Mouse (Mus musculus) embryo, embryonic 10.5 days (tissue): ENCODE results near the gene Ablim2.

Source experiments
- DNase-seq: peaks from one replicate; pipeline ENCODE4 v3.0.0-alpha.2; 2015; ENCODE audit warnings: low spot score

Gene Ablim2

DNA sequence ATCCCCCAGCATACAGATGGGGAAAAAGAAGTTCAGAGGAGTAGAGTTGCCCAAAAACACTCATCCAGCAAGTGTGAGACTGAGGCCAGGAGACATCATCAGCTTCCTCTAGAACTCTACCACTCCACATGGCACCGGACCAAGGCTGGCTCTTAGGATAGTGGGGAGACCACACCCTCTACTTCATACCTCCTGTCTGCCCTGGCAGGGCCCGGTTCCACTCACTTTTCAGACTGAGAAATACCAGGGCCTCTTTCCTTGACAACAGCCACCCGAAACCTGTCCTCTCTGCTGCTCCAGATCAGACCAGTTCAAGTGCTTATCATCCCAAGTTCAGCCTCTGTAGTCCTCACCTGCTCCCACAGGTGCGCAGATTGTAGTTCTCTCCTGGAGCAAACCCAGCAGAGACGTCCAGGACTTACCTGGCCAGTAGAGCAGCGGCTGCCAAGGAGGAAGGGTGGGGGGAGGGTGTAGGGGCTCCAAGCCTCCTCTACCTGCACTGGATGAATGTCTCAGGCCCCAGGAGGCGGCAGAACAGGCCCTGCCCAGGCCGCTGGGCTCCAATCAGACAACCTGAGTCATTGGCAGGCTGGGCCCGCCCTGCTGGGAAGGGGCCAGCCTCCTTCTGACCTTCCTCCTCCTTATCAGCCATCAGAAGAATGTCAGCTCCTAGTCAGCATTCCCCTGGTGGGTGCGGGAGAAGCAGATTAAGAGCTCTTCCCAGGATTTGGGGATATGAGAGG lies 18.0 kb upstream of the Ablim2 start, which contains the start of gene Sh3tc1:
TSS of gene Sh3tc1 (minus strand) at position 452 of the 743 bp plus-strand sequence.
- no peak for DNase-seq

DNA sequence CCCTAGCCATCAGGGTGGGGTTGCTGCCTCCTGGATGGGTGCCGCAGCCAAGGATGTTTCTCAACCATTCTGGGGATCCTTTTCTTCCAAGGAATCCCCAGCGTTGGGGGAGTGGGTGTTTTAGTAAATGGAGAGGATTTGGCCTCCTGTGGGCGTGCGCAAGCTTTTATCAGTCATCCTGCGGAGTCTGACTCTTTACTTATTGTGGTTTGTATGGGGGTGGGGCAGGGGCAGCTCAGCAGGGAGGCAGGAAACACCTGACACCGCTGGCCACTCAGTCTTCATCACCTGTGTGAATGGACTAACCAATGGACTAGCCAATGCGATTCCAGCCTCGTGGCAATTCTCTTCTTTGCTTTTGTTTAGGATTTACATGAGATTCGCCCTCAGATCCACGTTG lies 17.0 kb upstream of the Ablim2 start:
- no peak for DNase-seq

DNA sequence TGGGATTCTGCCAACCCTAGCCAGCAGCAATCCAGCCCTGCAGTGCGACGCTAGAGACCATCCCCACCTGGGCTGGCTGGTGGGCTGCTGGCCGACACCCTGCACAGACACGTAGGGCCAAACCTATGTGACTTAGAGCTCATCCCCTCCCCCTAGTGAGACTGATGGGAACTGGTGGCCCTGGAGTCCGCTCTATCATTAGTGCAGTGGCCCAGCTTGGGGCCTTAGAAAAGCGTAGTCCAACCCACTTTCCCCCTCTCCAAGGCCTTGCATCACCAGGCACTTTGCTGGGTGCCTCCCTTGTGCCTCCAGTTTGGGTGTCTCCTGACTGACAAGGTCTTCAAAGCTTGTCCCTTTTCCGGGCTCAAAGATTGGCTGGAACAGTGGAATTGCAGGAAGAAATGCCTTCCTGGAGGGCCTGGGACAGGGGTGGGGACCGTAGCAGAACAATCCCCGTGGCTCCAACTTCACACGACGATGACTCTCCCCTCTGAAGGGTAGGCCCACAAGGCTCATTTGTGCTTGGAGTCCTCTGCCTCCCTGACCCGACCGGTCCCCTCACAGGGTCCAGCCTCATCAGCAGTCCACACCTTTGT lies 16.4 kb upstream of the Ablim2 start:
- no peak for DNase-seq

DNA sequence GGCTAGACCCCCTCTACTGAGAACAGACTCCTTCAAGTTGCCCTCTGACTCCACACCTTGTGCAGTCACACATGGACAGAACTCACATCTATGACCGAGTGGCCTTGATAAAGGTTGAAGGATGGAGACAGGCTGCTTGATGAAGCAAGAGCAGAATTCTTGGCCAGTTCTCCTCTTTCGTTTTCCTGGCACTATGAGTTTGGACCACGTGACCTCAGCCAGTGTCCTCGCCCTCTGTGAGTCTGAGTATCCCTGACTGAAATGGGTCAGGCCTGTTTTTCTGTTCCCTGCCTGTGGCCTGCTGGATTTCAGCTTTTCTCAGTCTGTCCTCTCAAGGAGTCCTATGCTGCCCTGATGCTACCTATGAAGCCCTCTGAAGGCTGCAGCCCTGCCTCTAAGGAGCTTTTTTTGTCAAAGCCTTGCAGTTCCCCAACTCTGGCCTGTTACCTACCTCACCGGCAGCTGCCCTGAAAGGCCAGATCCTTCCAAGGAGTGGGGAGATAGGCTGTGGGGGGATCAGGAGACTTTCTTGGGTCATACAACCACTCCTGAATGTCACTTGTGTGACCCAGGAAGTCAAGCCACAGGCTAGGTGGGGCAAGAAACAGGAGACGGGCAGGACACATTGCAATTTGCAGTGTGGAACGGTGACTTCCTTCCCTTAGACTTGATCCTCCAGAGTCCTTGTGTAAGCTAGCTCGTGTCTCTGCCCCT lies 14.3 kb upstream of the Ablim2 start:
- DNase-seq = no peak

DNA sequence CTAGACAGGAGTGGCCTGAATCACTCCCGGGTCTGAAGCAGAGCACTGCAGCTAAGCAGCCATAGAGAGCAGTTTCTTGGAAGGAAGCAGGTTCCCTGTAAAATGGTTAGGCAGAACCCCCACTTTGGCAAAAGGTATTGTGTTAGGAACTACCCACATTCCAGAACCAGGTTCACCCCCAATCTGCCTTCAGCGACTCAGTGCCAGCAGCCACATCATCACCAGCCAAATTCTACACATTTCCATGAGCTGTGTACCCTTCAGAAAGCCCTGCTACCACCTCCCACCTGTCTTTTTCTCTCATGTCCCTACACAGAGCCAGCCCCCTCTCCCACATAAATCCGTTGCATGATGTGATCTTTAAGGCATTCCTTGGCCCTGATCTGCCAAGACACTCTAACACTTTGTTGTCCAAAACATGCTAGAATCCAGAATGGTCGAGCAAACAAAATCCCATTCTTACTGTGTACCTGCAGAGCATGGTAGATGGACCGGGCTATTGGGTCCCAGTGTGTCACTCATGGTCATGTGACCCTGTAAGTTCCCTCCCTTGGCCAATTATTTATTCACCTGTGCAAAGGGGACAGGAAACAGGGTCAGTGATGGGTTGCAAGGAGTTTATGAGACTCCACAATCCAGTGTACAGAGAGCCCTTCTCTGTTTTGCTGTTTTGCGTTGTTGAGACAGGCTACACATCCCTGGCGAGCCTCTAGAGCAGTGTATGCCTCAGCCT lies 13.5 kb upstream of the Ablim2 start:
- DNase-seq = no peak

DNA sequence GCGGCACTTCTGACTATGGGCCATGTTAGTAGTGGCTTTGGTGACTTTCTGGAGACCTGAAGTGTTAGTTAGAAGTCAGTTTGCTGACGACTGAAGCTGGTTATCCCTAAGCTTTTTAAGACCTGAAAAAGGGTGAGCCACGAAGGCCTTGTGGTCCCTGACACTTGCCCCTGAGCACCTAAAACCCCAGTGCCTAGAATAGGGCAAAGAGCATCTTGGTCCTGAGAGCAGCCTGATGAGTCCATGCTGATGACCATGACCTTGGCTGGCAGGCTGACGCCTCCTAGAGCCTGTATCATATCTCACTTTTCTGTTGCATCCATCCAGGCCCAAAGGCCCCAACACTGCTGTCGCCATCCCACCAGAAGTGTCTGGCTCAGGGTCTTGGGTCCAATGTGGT lies 12.3 kb upstream of the Ablim2 start:
- no peak for DNase-seq

DNA sequence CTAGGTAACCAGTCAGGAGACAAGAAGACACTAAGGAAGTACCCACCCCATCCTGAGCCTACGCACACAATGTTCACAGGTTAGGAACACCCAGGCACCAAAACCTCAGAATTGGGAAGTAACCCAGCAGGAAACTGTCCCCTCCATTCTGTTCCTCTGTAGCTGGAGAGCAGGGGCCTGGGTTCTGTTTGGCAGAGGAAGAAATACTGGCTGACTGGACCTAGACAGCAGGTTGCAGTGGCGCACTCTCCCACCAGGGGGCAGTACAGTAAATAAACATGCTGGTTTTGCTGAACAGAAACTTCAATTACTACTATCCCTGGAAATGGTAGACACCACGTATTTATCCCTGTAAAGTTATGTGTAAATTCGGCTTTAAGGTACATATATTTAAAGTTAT lies 10.8 kb upstream of the Ablim2 start:
- peak; percentile 78 for DNase-seq

DNA sequence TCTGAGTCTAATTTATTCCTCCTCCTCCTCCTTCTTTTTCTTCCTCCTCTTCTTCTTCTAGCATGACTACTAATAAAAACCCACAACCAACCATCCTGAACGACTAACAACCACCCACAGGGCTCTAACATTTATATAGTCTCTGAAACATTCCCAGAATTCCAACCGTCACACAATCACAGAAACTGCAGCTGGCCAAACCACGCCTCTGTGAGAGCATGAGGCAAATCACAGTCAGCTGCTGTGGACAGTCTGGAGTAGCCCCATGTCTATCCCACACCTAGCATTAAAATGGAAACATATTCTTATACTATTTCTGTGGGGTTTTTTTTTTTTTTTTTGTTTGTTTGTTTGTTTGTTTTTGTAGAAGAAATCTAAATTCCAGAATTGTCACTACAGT lies 8.3 kb upstream of the Ablim2 start:
- DNase-seq = no peak

DNA sequence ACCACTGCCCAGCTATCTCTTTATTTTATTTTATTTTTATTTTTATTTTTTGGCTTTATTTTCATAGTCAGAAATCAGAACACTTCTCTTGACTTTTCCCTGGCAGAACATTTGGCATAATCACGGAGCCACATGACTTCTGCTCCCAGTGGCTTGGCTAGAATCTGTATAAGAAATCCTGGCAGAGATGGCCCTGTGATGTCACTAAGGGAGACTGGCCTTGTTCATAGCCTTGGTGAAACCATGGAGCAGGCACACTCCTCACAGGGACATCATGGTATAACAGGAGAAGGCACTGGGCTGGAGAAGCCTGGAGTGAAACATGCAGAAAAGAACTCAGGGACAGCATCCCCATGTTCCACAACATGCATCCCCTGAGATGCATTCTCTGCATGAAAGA lies 7.7 kb upstream of the Ablim2 start:
- DNase-seq = no peak

DNA sequence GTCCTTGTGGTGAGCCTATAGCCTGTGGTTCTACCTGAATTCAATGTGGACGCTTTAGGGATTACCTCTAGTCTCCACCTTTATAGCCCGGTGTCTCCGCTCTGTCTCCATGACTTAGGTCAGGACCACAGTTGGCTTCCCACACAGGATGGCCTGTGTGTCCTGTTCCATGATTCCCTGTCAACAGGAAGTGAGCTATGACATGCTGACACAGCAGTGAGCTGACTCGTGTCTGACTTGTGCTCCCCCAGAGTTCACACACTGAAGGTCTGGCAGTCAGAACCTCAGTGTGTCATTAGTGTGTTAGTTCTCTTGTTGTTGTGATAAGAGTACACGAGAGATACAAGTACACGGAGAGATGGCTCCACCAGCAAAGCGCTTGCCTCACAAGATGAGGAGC lies 6.7 kb upstream of the Ablim2 start:
- no peak for DNase-seq

DNA sequence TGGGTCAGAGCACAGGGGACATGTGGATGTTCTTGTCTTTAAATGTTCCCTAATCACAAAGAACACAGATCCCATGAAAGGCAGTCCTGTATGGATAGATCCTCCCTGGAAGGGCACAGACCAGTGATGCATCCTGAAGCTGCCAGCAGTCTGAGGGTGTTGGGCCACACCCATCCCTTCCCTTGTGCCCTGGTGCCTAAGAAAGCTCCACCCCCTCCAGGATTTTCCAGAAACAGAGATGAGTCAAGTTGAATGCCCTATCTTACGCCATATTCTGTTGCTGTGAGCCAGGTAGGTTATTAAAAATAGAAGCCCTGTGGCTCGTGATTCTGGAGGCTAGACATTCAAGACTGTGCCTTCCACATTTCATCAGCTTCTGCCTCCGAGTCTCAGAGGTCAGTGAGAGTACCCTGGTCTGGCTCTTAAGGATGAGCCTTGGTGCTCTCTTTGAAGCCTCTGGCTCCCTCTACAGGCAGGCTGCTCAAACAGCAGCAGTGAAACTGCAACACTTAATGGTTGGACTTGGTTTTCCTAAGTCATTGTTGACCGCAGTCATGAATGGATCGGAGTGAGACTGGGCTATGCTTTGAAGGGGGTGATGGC lies 2.4 kb upstream of the Ablim2 start:
- DNase-seq = peak; percentile 87

DNA sequence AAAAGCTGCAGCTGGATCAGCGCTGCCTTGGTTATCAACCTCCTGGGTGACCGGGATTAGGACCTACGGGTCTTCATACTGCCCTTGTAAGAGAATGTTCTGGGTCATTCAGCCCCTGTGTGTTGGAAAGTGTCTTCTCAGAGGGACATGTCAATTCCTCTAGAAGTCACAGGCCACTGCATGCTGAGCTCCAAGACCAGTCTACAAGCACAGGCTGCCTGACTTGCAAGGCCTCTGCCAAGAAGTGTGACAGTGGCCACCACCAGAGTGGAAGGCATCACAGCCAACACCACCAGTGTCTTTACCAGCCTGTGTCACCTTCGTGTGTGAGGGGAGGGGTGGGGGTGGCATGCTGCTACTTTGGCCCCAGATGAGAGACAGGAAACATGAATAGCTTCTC lies 1.7 kb upstream of the Ablim2 start:
- DNase-seq = no peak

DNA sequence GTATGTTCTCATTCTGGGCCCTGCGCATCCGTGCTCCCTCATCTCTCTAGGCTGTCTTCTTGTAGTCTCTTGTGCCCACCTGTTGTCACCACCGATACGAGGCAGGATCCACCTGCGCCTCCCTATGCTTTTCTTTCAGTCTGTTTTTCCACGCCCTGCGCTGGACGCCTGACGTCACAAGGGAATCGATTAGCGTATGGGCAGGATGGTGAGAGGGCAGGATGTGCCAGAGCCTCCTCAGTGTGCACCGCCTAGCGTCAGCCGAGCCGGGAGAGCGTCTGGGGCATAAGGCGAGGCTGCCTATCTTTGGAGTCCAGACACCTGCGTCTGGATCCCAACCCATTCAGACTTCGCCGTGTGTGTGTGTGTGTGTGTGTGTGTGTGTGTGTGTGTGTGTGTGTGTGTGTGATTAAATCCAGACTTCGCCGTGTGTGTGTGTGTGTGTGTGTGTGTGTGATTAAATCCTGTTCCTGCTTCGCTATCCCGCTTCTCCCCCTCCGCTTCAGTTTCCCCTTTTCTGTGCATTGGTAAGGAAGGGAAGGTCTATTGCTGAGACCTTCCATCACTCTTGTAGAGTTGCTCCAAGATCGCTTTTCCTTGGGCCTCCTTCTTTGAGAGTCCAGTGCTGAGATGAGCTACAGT lies 562 bp upstream of the Ablim2 start:
- peak; percentile 8 for DNase-seq

DNA sequence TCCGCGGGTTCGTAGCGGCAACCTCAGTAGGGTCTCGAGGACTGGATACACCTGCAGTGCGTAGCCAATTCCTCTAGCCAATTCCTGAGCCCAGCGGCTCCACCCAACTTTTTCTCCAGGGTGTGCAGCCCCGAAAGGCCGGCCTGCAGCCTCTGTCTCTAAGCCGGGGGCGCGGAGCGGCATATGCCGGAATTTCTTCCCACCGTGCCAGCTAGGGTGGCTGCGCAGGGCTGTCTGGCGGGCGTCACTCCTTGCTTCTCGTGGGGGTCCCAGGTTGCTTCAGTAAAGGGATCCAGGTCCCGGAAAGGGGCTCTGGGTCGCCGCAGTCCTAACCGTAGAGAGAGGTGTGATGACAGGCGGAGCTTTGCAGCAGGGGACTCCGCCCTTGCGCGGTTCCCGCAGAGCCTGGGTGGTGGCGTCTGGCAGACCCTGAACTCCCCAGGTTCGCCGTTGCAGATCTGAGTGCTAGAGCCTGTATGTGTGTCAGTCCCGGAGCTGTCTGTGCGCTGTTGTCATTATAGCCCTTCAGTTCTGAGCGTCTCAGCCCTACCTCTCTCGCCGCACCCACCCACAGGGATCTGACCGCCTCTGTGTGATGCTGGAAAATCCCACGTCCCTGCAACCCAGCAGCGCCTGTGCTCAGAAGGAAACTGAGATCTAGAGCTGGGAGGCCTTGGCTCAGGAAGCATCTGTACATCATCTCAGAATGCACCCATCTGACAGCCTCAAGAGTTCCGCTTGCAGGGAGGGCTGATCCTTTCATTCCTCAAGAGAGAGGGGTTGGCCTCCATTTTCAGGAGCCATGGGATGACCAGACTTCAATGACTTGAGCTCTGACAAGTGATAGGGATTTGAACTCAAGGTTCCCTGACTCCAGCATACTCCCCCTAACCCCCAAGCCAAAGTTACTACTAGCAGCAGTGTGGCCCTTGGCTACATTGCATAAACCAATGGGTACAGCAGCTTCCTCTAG lies 687 bp downstream of the Ablim2 start:
- DNase-seq = peak; percentile 8

DNA sequence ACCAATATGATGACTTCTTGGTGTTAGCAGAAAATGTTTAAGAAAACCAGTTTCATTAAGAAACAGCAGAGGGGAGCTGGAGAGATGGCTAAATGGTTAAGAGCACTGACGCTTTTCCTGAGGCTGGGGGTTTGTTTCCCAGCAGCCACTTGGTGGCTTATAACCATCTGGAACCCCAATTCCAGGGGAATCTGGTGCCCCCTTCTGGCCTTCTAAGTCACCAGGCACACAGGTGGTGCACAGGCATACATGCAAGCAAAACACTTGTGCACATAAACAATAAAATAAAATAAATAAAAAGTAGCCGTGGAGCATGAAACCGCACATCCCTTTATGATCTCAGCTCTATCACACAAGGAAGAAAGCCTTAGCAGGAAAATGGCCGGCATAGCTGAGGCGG lies 3.6 kb downstream of the Ablim2 start:
- no peak for DNase-seq

DNA sequence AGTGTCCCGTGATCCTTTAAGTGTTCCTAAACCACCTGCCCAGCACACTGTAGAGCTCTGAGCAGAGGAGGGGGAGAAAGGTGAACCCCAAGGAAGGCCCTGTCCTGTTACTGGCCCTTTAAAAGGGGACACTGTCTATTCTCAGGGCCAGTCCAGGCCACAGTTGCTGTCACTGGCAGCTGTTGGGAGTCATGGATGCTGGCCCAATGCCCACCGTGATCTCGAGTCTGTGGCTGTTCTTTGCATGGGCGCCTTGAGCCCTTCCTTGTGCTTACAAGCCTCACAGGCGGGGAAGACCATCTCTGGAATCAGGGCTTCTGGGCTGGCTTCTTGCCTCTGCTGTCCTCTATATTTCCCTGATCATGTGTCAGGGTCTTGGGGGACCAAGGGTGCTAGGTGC lies 4.7 kb downstream of the Ablim2 start:
- no peak for DNase-seq

DNA sequence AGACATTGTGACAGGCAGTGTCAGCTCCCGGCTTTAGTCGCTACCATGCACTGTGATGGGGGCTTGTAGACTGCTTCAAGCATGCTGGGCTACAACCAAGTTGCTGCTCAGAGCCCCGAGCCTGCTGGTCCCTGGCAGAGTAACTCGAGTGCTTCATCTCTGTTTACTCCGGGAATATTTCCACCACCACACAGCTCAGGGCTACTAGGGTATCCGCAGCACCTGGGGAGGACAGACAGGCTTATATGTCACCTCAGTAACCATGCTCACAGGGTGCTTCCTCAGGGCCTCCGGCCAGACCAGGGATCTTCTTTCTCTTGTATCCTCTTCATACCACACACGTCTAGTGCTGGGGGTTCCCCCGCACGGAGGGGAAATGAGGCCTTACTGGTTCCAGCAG lies 5.2 kb downstream of the Ablim2 start:
- DNase-seq = no peak

DNA sequence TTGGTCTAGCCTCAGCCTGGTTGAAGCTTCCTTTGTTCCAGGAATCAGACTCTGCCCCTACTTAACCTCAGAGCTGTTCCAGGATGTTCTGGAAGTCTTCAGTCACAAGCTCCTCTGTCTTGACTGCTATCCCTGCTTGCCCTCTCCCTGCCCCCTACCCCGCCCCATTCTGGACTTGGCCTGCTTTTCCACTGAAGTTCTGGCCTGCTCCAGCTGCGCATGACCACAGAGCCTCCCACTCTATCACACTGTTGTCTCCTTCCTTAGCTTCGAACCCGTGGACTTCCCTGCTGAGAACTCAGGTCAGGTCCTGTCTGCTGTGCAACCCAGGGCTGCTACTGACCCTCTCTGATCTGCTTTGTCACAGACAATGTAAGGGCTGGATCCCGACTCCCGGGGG lies 8.2 kb downstream of the Ablim2 start:
- no peak for DNase-seq

DNA sequence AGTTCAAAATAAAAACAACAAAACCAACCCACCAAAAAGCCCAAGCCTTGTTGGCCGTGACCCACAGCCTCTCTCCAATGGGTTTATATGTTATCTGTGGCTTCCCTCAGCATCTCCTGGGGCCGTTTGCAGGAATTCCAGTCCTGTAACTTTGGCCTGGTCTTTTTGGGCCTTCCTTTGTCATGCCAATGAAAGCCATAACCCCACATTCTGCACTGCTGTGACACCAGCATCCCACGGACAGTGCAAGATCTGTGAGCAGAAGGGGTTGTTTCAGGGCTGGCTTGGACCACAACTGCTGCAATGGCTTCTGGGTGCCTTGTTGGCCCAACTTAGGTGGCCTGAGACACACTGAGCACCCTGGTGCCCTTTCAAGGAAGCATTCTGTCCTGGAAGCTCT lies 10.8 kb downstream of the Ablim2 start:
- no peak for DNase-seq

DNA sequence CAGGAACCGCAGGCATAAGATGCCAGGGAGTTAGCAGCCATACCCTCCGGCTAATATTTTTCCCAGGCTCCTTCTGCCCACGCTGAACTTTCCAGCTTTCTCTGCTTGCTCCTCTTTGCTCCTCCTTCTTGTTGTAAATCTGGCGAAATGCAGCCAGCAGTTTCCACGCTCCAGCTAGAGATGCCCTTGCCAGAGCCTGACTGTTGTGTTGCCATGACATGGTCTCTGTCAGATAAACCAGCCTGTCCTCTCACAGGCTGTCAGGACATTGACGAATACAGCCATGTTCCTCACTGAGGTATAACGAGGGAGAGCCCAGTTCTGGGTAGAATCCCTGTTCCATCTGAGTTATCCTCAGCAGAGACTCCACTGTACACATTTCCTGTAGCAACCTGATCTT lies 11.3 kb downstream of the Ablim2 start:
- no peak for DNase-seq

DNA sequence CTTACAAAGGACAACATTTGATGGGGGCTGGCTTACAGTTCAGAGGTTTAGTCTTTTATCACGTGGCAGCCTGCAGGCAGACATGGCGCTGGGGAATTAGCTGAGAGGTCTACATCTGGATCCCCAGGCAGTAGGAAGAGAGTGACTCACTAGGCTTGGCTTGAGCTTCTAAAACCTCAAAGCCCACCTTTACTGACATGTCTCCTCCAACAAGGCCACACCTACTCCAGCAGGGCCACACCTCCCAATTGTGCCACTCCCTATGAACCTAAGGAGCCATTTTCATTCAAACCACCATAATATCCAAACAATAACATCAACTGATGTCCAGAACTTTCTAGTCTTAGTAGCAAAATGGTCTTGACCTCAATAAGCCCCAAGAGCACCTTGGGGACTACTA lies 12.6 kb downstream of the Ablim2 start:
- DNase-seq = no peak
